ENCODE assay signal across 21 mouse cellular contexts in genomic region chr12:69481420-69481819, GRCm38 (mm10).
DNase-seq lines count a peak whose midpoint lies in the region; ATAC-seq and TF ChIP-seq lines count a peak whose summit lies in the region.
"Had no signal": no experiment of that assay in that cellular context is flagged by ENCODE, and none has a peak within 500 bp of the region (broad histone marks: within the 10 kb centered on the region; RNA-seq: fewer than 3 reads in every experiment).

No protein-coding gene starts in this region.

- no peak overlapping the region for H3K4me2 ChIP-seq in lung, embryonic 16.5 days (ENCODE audit: low read depth, low read length)
- no peak overlapping the region for H3K4me2 ChIP-seq in embryonic facial prominence, embryonic 14.5 days (ENCODE audit: low read depth, low read length)
- no peak overlapping the region for H3K4me2 ChIP-seq in limb, embryonic 13.5 days (replicated peaks)
- H3K4me2 ChIP-seq in hindbrain, postnatal 0 days (ENCODE audit: low read depth, low read length), result no peak overlapping the region
- H3K4me2 ChIP-seq: heart, embryonic 12.5 days; hindbrain, embryonic 15.5 days had no signal

- H3K27me3 ChIP-seq in lung, embryonic 16.5 days (ENCODE audit: control insufficient read depth, insufficient read depth, low read depth, low read length), result no peaks in the 10 kb centered on the region
- no peaks in the 10 kb centered on the region for H3K27me3 ChIP-seq in embryonic facial prominence, embryonic 14.5 days (replicated peaks; ENCODE audit: control insufficient read depth, insufficient read depth, low read length)
- no peaks in the 10 kb centered on the region for H3K27me3 ChIP-seq in limb, embryonic 13.5 days
- H3K27me3 ChIP-seq in hindbrain, postnatal 0 days (ENCODE audit: insufficient read depth, low read length), result no peaks in the 10 kb centered on the region
- H3K27me3 ChIP-seq: heart, embryonic 12.5 days; hindbrain, embryonic 15.5 days had no signal

- peaks cover 11% of the 10 kb centered on the region; the same call in 1 of the 2 replicates for H3K4me1 ChIP-seq in lung, embryonic 16.5 days (replicated peaks; ENCODE audit: control insufficient read depth, insufficient read depth, low read length)
- peaks cover 24% of the 10 kb centered on the region for H3K4me1 ChIP-seq in embryonic facial prominence, embryonic 14.5 days (ENCODE audit: control insufficient read depth, insufficient read depth, low read length)
- H3K4me1 ChIP-seq in limb, embryonic 13.5 days, result peaks cover 39% of the 10 kb centered on the region
- peaks cover 16% of the 10 kb centered on the region for H3K4me1 ChIP-seq in hindbrain, postnatal 0 days (ENCODE audit: insufficient read depth, low read length)

- H3K4me3 ChIP-seq in lung, embryonic 16.5 days (ENCODE audit: low read length), result no peak overlapping the region
- no peak overlapping the region for H3K4me3 ChIP-seq in embryonic facial prominence, embryonic 14.5 days (ENCODE audit: low read depth, low read length)
- no peak overlapping the region for H3K4me3 ChIP-seq in limb, embryonic 13.5 days
- H3K4me3 ChIP-seq in hindbrain, postnatal 0 days (ENCODE audit: low read length), result no peak overlapping the region
- H3K4me3 ChIP-seq: erythroblast, embryonic 14.5 days; forebrain, embryonic 10.5 days; heart, embryonic 12.5 days; hindbrain, embryonic 15.5 days had no signal

- H3K36me3 ChIP-seq in lung, embryonic 16.5 days (ENCODE audit: control insufficient read depth, insufficient read depth, low read length), result no peaks in the 10 kb centered on the region
- H3K36me3 ChIP-seq in embryonic facial prominence, embryonic 14.5 days (ENCODE audit: control insufficient read depth, insufficient read depth, low read length), result no peaks in the 10 kb centered on the region
- no peaks in the 10 kb centered on the region for H3K36me3 ChIP-seq in limb, embryonic 13.5 days
- H3K36me3 ChIP-seq in hindbrain, postnatal 0 days (ENCODE audit: insufficient read depth, low read length), result no peaks in the 10 kb centered on the region
- H3K36me3 ChIP-seq: forebrain, embryonic 10.5 days; G1E; heart, embryonic 12.5 days; hindbrain, embryonic 15.5 days had no signal

- no peak for DNase-seq in lung, postnatal 14 days
- DNase-seq in adipocyte (ENCODE audit: low spot score), result peak; percentile 37
- peak; percentile 73 for DNase-seq in embryonic facial prominence, embryonic 14.5 days (ENCODE audit: low spot score)
- DNase-seq in hindbrain, postnatal 0 days (ENCODE audit: low spot score), result no peak
- DNase-seq in cerebellum, postnatal 10 days, result no peak
- DNase-seq: adrenal gland, postnatal 14 days; cerebellum, adult 11-12 months; cerebellum, adult 9-10 months; cerebellum, postnatal 36 days; gastrocnemius, postnatal 14 days; heart, postnatal 36 days had no signal

- peak; percentile 32; the same call in 1 of the 2 replicates for ATAC-seq in lung, embryonic 16.5 days (ENCODE audit: low read depth)
- peak; percentile 53; the same call in 1 of the 2 replicates for ATAC-seq in embryonic facial prominence, embryonic 14.5 days (ENCODE audit: low read depth)
- ATAC-seq in limb, embryonic 13.5 days (ENCODE audit: low FRiP score, low read depth), result peak; percentile 88
- no peak for ATAC-seq in hindbrain, postnatal 0 days
- ATAC-seq in CD4-positive, CD25-positive, alpha-beta regulatory T cell, adult 4 months, result no peak
- ATAC-seq: forebrain, embryonic 16.5 days; inflammation-experienced regulatory T-cells, adult 6 months had no signal

- no peak overlapping the region for H3K27ac ChIP-seq in lung, embryonic 16.5 days (ENCODE audit: low read length)
- H3K27ac ChIP-seq in embryonic facial prominence, embryonic 14.5 days (replicated peaks; ENCODE audit: low read depth, low read length), result peak overlapping the region; percentile 76
- peak overlapping the region; percentile 79 for H3K27ac ChIP-seq in limb, embryonic 13.5 days
- H3K27ac ChIP-seq in hindbrain, postnatal 0 days, result no peak overlapping the region
- H3K27ac ChIP-seq: forebrain, embryonic 10.5 days; hindbrain, embryonic 15.5 days had no signal

- WGBS in lung, embryonic 16.5 days, result 68% methylated on average over 3 of the region's 3 CpGs
- WGBS in embryonic facial prominence, embryonic 14.5 days, result 50% methylated on average over 3 of the region's 3 CpGs
- 27% methylated on average over 3 of the region's 3 CpGs for WGBS in limb, embryonic 13.5 days
- WGBS in hindbrain, postnatal 0 days, result 80% methylated on average over 3 of the region's 3 CpGs

- no peak for TF ChIP-seq CTCF in hindbrain, postnatal 0 days (IDR thresholded peaks at IDR 0.05; ENCODE audit: low read depth)

- H3K9me3 ChIP-seq in lung, embryonic 16.5 days (ENCODE audit: control insufficient read depth, low read length), result no peaks in the 10 kb centered on the region
- H3K9me3 ChIP-seq in embryonic facial prominence, embryonic 14.5 days (ENCODE audit: control insufficient read depth, low read length), result no peaks in the 10 kb centered on the region
- 0 out of 2 replicates have a peak, but pooled peaks cover 3% of the 10 kb centered on the region for H3K9me3 ChIP-seq in limb, embryonic 13.5 days
- no peaks in the 10 kb centered on the region for H3K9me3 ChIP-seq in hindbrain, postnatal 0 days (ENCODE audit: low read length)
- H3K9me3 ChIP-seq: G1E; heart, embryonic 12.5 days; hindbrain, embryonic 15.5 days had no signal

- H3K9ac ChIP-seq in lung, embryonic 16.5 days (ENCODE audit: low read length), result no peak overlapping the region
- H3K9ac ChIP-seq in embryonic facial prominence, embryonic 14.5 days (ENCODE audit: low read depth, low read length), result no peak overlapping the region
- H3K9ac ChIP-seq in limb, embryonic 13.5 days, result no peak overlapping the region
- no peak overlapping the region for H3K9ac ChIP-seq in hindbrain, postnatal 0 days (replicated peaks; ENCODE audit: low read length)
- H3K9ac ChIP-seq: heart, embryonic 12.5 days; hindbrain, embryonic 15.5 days had no signal

Comparison
In these comparisons a context has a peak if more than half of its experiments do, and no peak if none do; other contexts are left out.
1. ATAC-seq: peak in lung, embryonic 16.5 days (single experiment), embryonic facial prominence, embryonic 14.5 days (single experiment) and limb, embryonic 13.5 days (single experiment); none in hindbrain, postnatal 0 days (single experiment) and CD4-positive, CD25-positive, alpha-beta regulatory T cell, adult 4 months (single experiment).
2. H3K27ac ChIP-seq: peak in embryonic facial prominence, embryonic 14.5 days (single experiment) and limb, embryonic 13.5 days (single experiment); none in lung, embryonic 16.5 days (single experiment) and hindbrain, postnatal 0 days (single experiment).
3. DNase-seq: peak in adipocyte (single experiment) and embryonic facial prominence, embryonic 14.5 days (single experiment); none in lung, postnatal 14 days (single experiment), hindbrain, postnatal 0 days (single experiment) and cerebellum, postnatal 10 days (0 of 2).